Mouse (Mus musculus) thymus, adult 2 months (tissue): ENCODE data around the gene Nradd.

ENCODE experiments used
- CTCF ChIP-seq: fragments of 200-500 bp; IDR thresholded peaks from 2 replicates; pipeline ENCODE4 v1.5.1; 2012; ENCODE audit warnings: mild to moderate bottlenecking, control low read depth, low read length, moderate library complexity, borderline replicate concordance; ENCODE audit not compliant: control insufficient read depth, poor library complexity, insufficient read depth; ENCODE audit errors: extremely low read depth
- POLR2A ChIP-seq: fragments of 200-500 bp; IDR thresholded peaks from 2 replicates; pipeline ENCODE4 v1.6.1; 2012; ENCODE audit warnings: mild to moderate bottlenecking, low read length, control low read depth, moderate library complexity; ENCODE audit not compliant: control insufficient read depth, poor library complexity, insufficient read depth; ENCODE audit errors: extremely low read depth

DNA sequence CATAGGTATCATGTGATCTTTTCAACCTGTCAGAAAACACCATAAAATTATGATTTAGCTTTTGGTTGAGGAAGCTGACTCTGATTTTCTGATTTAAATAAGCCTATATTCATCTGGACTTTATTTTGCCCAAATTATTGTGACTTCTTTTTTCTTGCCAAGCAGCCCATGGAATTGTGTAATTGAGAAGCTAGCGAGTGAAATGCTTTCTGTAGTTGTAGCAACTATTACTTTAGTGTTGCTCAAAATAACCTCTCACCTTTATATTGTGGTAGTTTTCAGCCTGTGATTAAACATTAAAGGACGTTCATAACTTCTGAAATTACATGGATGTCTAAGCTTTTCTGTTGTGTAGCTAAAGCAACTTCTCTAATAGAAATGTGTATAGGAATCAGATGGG is 42.1 kb downstream of the Nradd start:
- TF ChIP-seq CTCF = no peak
- no peak for TF ChIP-seq POLR2A
